ENCODE assay signal across 9 mouse cellular contexts in the genomic region with DNA sequence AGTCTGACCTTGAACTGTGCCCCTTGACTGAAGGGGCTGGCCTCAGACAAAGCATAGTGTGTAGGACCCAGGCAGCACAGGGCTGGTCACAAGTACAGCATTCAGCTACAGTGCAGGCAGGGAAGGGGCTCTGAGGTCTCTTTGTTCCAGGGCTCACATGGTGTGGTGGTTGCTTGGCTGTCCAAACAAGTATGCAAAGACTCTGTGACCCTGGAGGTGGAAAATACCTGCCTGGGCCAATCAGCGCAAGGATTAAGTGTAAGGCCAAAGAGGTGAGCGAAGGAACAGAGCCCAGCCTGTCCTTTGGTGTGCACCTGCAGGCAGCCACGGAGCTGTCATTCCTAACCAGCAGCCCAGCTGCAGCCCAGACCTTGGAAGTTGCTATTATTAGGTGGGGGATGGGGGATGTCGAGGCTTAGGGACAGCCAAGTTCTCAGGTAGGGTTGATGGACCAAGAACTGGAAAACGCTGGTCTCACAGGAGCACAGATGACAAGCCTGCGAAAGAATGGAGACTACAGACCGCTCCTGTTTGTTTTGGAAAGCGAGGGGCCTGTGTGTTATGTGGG. TPM values are rescaled to one million over a fixed set of nuclear protein-coding genes. Genes with fewer than 3 reads are reported as not detected.
DNase-seq lines count a peak whose midpoint lies in the region; ATAC-seq and TF ChIP-seq lines count a peak whose summit lies in the region.
"Had no signal": no experiment of that assay in that cellular context is flagged by ENCODE, and none has a peak within 500 bp of the region (broad histone marks: within the 10 kb centered on the region; RNA-seq: fewer than 3 reads in every experiment).

No protein-coding gene starts in this region.

- H3K4me2 ChIP-seq in lung, embryonic 15.5 days: no peak overlapping the region
- H3K4me2 ChIP-seq in embryonic facial prominence, embryonic 15.5 days (replicated peaks): no peak overlapping the region
- H3K4me2 ChIP-seq in kidney, embryonic 15.5 days: no peak overlapping the region
- H3K4me2 ChIP-seq in stomach, embryonic 14.5 days (replicated peaks; ENCODE audit: low read depth, low read length): no peak overlapping the region

- H3K9me3 ChIP-seq in lung, embryonic 15.5 days: no peaks in the 10 kb centered on the region
- H3K9me3 ChIP-seq in embryonic facial prominence, embryonic 15.5 days (replicated peaks): no peaks in the 10 kb centered on the region
- no peaks in the 10 kb centered on the region for H3K9me3 ChIP-seq in kidney, embryonic 15.5 days (replicated peaks)
- H3K9me3 ChIP-seq in stomach, embryonic 14.5 days (ENCODE audit: control insufficient read depth, low read depth, low read length): no peaks in the 10 kb centered on the region

- peak; percentile 75 for ATAC-seq in lung, embryonic 15.5 days (ENCODE audit: borderline replicate concordance, extremely low read depth, low FRiP score, low TSS enrichment)
- ATAC-seq in embryonic facial prominence, embryonic 15.5 days (ENCODE audit: insufficient number of reproducible peaks, low FRiP score, low TSS enrichment, low read depth): peak; percentile 56; the same call in 1 of the 2 replicates
- peak; percentile 78 for ATAC-seq in kidney, embryonic 15.5 days (replicated peaks; ENCODE audit: low FRiP score)
- ATAC-seq in stomach, embryonic 14.5 days (ENCODE audit: insufficient number of reproducible peaks, insufficient read depth, low FRiP score, low read depth): peak; percentile 70
- ATAC-seq in CD4-positive, CD25-positive, alpha-beta regulatory T cell, adult 4 months: no peak

- no peak for TF ChIP-seq POLR2A in lung, adult 2 months (IDR thresholded peaks at IDR 0.05; ENCODE audit: borderline replicate concordance, extremely low read depth, low read depth, low read length)

- 45% methylated on average over 8 of the region's 8 CpGs for WGBS in lung, embryonic 15.5 days
- 63% methylated on average over 8 of the region's 8 CpGs for WGBS in lung, adult 2 months
- 45% methylated on average over 8 of the region's 8 CpGs for WGBS in embryonic facial prominence, embryonic 15.5 days
- 46% methylated on average over 8 of the region's 8 CpGs for WGBS in kidney, embryonic 15.5 days
- WGBS in stomach, embryonic 14.5 days: 47% methylated on average over 8 of the region's 8 CpGs

- H3K36me3 ChIP-seq in lung, embryonic 15.5 days: no peaks in the 10 kb centered on the region
- H3K36me3 ChIP-seq in embryonic facial prominence, embryonic 15.5 days: no peaks in the 10 kb centered on the region
- H3K36me3 ChIP-seq in kidney, embryonic 15.5 days: no peaks in the 10 kb centered on the region
- H3K36me3 ChIP-seq in stomach, embryonic 14.5 days (ENCODE audit: control insufficient read depth, insufficient read depth, low read length): no peaks in the 10 kb centered on the region

- DNase-seq in lung, adult 2 months: no peak
- DNase-seq in adrenal gland, postnatal 4 days (ENCODE audit: low spot score in 2 of 2): no peak
- DNase-seq in thymus, postnatal 14 days: no peak

- H3K27me3 ChIP-seq in lung, embryonic 15.5 days: no peaks in the 10 kb centered on the region
- H3K27me3 ChIP-seq in embryonic facial prominence, embryonic 15.5 days: no peaks in the 10 kb centered on the region
- no peaks in the 10 kb centered on the region for H3K27me3 ChIP-seq in kidney, embryonic 15.5 days
- no peaks in the 10 kb centered on the region for H3K27me3 ChIP-seq in stomach, embryonic 14.5 days (ENCODE audit: control insufficient read depth, insufficient read depth, low read length)

- no peak overlapping the region for H3K4me3 ChIP-seq in lung, embryonic 15.5 days
- no peak overlapping the region for H3K4me3 ChIP-seq in lung, adult 2 months (replicated peaks; ENCODE audit: extremely low read depth, low read depth, low read length)
- no peak overlapping the region for H3K4me3 ChIP-seq in embryonic facial prominence, embryonic 15.5 days (replicated peaks)
- H3K4me3 ChIP-seq in kidney, embryonic 15.5 days (replicated peaks): no peak overlapping the region
- no peak overlapping the region for H3K4me3 ChIP-seq in stomach, embryonic 14.5 days (ENCODE audit: low read depth, low read length)
- H3K4me3 ChIP-seq: myocyte had no signal

- H3K4me1 ChIP-seq in lung, embryonic 15.5 days: peaks cover 16% of the 10 kb centered on the region
- no peaks in the 10 kb centered on the region for H3K4me1 ChIP-seq in lung, adult 2 months (ENCODE audit: control insufficient read depth, insufficient read depth, low read length)
- H3K4me1 ChIP-seq in embryonic facial prominence, embryonic 15.5 days: peaks cover 23% of the 10 kb centered on the region
- H3K4me1 ChIP-seq in kidney, embryonic 15.5 days: peaks cover 43% of the 10 kb centered on the region
- 0 out of 2 replicates have a peak, but pooled peaks cover 5% of the 10 kb centered on the region for H3K4me1 ChIP-seq in stomach, embryonic 14.5 days (ENCODE audit: control insufficient read depth, insufficient read depth, low read length)

- no peak overlapping the region for H3K9ac ChIP-seq in lung, embryonic 15.5 days
- no peak overlapping the region for H3K9ac ChIP-seq in embryonic facial prominence, embryonic 15.5 days
- no peak overlapping the region for H3K9ac ChIP-seq in kidney, embryonic 15.5 days
- H3K9ac ChIP-seq in stomach, embryonic 14.5 days (replicated peaks; ENCODE audit: low read depth, low read length): no peak overlapping the region

- peak overlapping the region; percentile 79 for H3K27ac ChIP-seq in lung, embryonic 15.5 days
- H3K27ac ChIP-seq in embryonic facial prominence, embryonic 15.5 days (replicated peaks): peak overlapping the region; percentile 60
- H3K27ac ChIP-seq in kidney, embryonic 15.5 days: peak overlapping the region; percentile 91
- H3K27ac ChIP-seq in stomach, embryonic 14.5 days (ENCODE audit: low read length): peak overlapping the region; percentile 52; the same call in 1 of the 2 replicates

- TF ChIP-seq CTCF in lung, adult 2 months (IDR thresholded peaks at IDR 0.05; ENCODE audit: insufficient read depth, low read length): no peak

RNA-seq across cellular contexts. Expression of a gene that starts 32.3 kb away (rescaled TPM):
- polyA plus RNA-seq in lung, embryonic 15.5 days (2015; fragmentation: Nextera tagmentation; extraction: Ambion mirVana): 2.6 and 3.2 TPM in 2 replicates
- 3.4 and 6.1 TPM in 2 replicates for polyA plus RNA-seq in lung, adult 2 months (2012; rRNA removed)
- 3.4 and 4.1 TPM in 2 replicates for polyA plus RNA-seq in embryonic facial prominence, embryonic 15.5 days (2015; fragmentation: Nextera tagmentation; extraction: Ambion mirVana)
- 4.9 and 5.5 TPM in 2 replicates for polyA plus RNA-seq in kidney, embryonic 15.5 days (2015; fragmentation: Nextera tagmentation; extraction: Ambion mirVana)
- 3.1 TPM in 2 replicates for polyA plus RNA-seq in stomach, embryonic 14.5 days (2014; fragmentation: Nextera tagmentation; extraction: Ambion mirVana)
- total RNA-seq in adrenal gland, postnatal 4 days (2021): 10 to 100 TPM; 20.3 to 26.9 TPM
- not detected for polyA plus RNA-seq in CD4-positive, CD25-positive, alpha-beta regulatory T cell, adult 4 months (2017; shearing (Covaris generic))
